Mouse (Mus musculus) ES-Bruce4 (cell line): ENCODE results near the gene Zc3h18.

Source experiments
- CTCF ChIP-seq: IDR thresholded peaks from one replicate; pipeline ENCODE4 v1.8.1; 2011; ENCODE audit warnings: low read depth, low read length
- POLR2A ChIP-seq: IDR thresholded peaks from one replicate; pipeline ENCODE4 v1.8.1; 2011; ENCODE audit warnings: low read length; ENCODE audit not compliant: insufficient read depth

GRCm38 (mm10) chr8:122340761-122341160 lies 35.6 kb upstream of the Zc3h18 start:
- no peak for TF ChIP-seq CTCF
- TF ChIP-seq POLR2A: no peak
